Mouse (Mus musculus) heart, embryonic 14.5 days (tissue): ENCODE data around the gene Abhd17a. TPM values are rescaled to one million over a fixed set of nuclear protein-coding genes. Genes with fewer than 3 reads are reported as not detected.

Source experiments
- ATAC-seq: fragments of 200-750 bp; cut with Nextera tagmentation; 2 replicates; pipeline ENCODE4 v1.8.0; 2017; ENCODE audit warnings: low read depth, moderate TSS enrichment; ENCODE audit not compliant: insufficient number of reproducible peaks, insufficient read depth, low FRiP score
- H3K27ac ChIP-seq, 2 experiments: fragments of 200-500 bp in 1 of 2; fragments of 300-500 bp in 1 of 2; sonication (generic) in 1 of 2; replicated peaks in 1 of 2; 2 replicates each; pipeline ENCODE4 v1.5.1; 2012 to 2014; ENCODE audit warnings: low read depth in 2 of 2, low read length in 2 of 2, control low read depth in 1 of 2, mild to moderate bottlenecking in 1 of 2, mixed read lengths in 1 of 2; ENCODE audit not compliant: control insufficient read depth in 1 of 2, insufficient read depth in 1 of 2
- H3K27me3 ChIP-seq: fragments of 300-500 bp; sonication (generic); 2 replicates; pipeline ENCODE4 v1.6.1; 2014; ENCODE audit warnings: mild to moderate bottlenecking, low read length, control low read depth; ENCODE audit not compliant: control insufficient read depth, insufficient read depth
- H3K36me3 ChIP-seq: fragments of 300-500 bp; sonication (generic); 2 replicates; pipeline ENCODE4 v1.6.1; 2014; ENCODE audit warnings: mild to moderate bottlenecking, control low read depth, low read length, mixed read lengths; ENCODE audit not compliant: control insufficient read depth, insufficient read depth
- H3K4me1 ChIP-seq, 2 experiments: fragments of 200-500 bp in 1 of 2; fragments of 300-500 bp in 1 of 2; sonication (generic) in 1 of 2; 2 replicates each; pipeline ENCODE4 v1.6.1; 2012 to 2014; ENCODE audit warnings: low read length in 2 of 2, control low read depth in 1 of 2, mixed read lengths in 1 of 2; ENCODE audit not compliant: control insufficient read depth in 2 of 2, insufficient read depth in 2 of 2
- H3K4me2 ChIP-seq: fragments of 300-500 bp; sonication (generic); 2 replicates; pipeline ENCODE4 v1.6.1; 2014; ENCODE audit warnings: mild to moderate bottlenecking, low read length
- H3K4me3 ChIP-seq, 2 experiments: fragments of 200-500 bp in 1 of 2; fragments of 300-500 bp in 1 of 2; sonication (generic) in 1 of 2; 2 replicates each; pipeline ENCODE4 v1.5.1; 2012 to 2014; ENCODE audit warnings: low read length in 2 of 2, mild to moderate bottlenecking in 2 of 2, control low read depth in 1 of 2, low read depth in 1 of 2, moderate library complexity in 1 of 2; ENCODE audit not compliant: control insufficient read depth in 1 of 2, insufficient read depth in 1 of 2
- H3K9ac ChIP-seq: fragments of 300-500 bp; sonication (generic); 2 replicates; pipeline ENCODE4 v1.6.1; 2014; ENCODE audit warnings: mild to moderate bottlenecking, low read length
- H3K9me3 ChIP-seq: fragments of 300-500 bp; sonication (generic); 2 replicates; pipeline ENCODE4 v1.6.1; 2016; ENCODE audit warnings: low read length, control low read depth; ENCODE audit not compliant: control insufficient read depth
- WGBS: fragments of 180-500 bp; shearing (Covaris S2); extraction: QIAGEN DNeasy Blood & Tissue Kit; methylation state at CpG from one replicate; pipeline ENCODE4 v1.1.7; 2014; 5-methylcytosine and 5-hydroxymethylcytosine counted together
- polyA plus RNA-seq: library from polyadenylated mRNA; unstranded; fragments of >200 nt; fragmentation: Nextera tagmentation; extraction: Ambion mirVana; gene quantifications from 2 replicates; pipeline ENCODE4 v1.2.1, GENCODE M21; 2014

Gene Abhd17a
- polyA plus RNA-seq, 1 experiment from 2014 or later, result 141 TPM

- H3K36me3 ChIP-seq, result no peaks in the 10 kb centered on the region
- peak within 1 kb of the TSS; percentile 98 for H3K4me2 ChIP-seq
- under 1% methylated on average over 74 of the region's 85 CpGs for WGBS
- peak; percentile 10 for ATAC-seq
- H3K4me3 ChIP-seq, result peak within 1 kb of the TSS; percentile 86 to 92
- no peaks in the 10 kb centered on the region for H3K9me3 ChIP-seq
- no peaks in the 10 kb centered on the region for H3K27me3 ChIP-seq
- H3K4me1 ChIP-seq, result peaks cover 27 to 47% of the 10 kb centered on the region in 2 experiments
- H3K27ac ChIP-seq, result peak within 1 kb of the TSS; percentile 90 to 99
- peak within 1 kb of the TSS; percentile 96 for H3K9ac ChIP-seq
These were observed 32.7 kb upstream of the Abhd17a start, which contains the start of gene Csnk1g2 for GRCm38 (mm10) chr10:80622661-80623456. Gene Csnk1g2 (plus strand): TSS chr10:80622838.

GRCm38 (mm10) chr10:80621940-80622660, 32.0 kb upstream of the Abhd17a start:
- Histone ChIP-seq H3K4me2 (peak overlapping the region; percentile 71), H3K9ac (peak overlapping the region; percentile 96), H3K36me3 (no peaks in the 10 kb centered on the region), H3K4me1 (peaks cover 20 to 40% of the 10 kb centered on the region in 2 experiments), H3K27ac (peak overlapping the region; percentile 90 to 99), H3K9me3 (no peaks in the 10 kb centered on the region), H3K4me3 (peak overlapping the region; percentile 86 to 92), H3K27me3 (no peaks in the 10 kb centered on the region)
- ATAC-seq, result peak; percentile 95
- under 1% methylated on average over 64 of the region's 64 CpGs for WGBS

GRCm38 (mm10) chr10:80621690-80621939, 31.5 kb upstream of the Abhd17a start:
- Histone ChIP-seq H3K4me1 (peaks cover 20 to 39% of the 10 kb centered on the region in 2 experiments), H3K36me3 (no peaks in the 10 kb centered on the region), H3K9ac (peak overlapping the region; percentile 63), H3K9me3 (no peaks in the 10 kb centered on the region), H3K4me3 (peak overlapping the region; percentile 83 to 92), H3K27ac (peak overlapping the region; percentile 89 to 99), H3K4me2 (peak overlapping the region; percentile 71), H3K27me3 (no peaks in the 10 kb centered on the region)
- no peak for ATAC-seq
- WGBS, result 2% methylated on average over 9 of the region's 9 CpGs

GRCm38 (mm10) chr10:80620796-80621689, 30.9 kb upstream of the Abhd17a start:
- WGBS, result 58% methylated on average over 16 of the region's 16 CpGs

GRCm38 (mm10) chr10:80620365-80620764, 30.2 kb upstream of the Abhd17a start:
- Histone ChIP-seq H3K9me3 (no peaks in the 10 kb centered on the region), H3K27me3 (no peaks in the 10 kb centered on the region), H3K4me2 (no peak overlapping the region), H3K4me3 (no peak overlapping the region), H3K9ac (no peak overlapping the region), H3K36me3 (peaks cover 10% of the 10 kb centered on the region), H3K27ac (no peak overlapping the region), H3K4me1 (peaks cover 16 to 29% of the 10 kb centered on the region in 2 experiments)
- WGBS, result 80% methylated on average over 9 of the region's 9 CpGs
- ATAC-seq, result no peak

More at GRCm38 (mm10) chr10:80620796-80621689, 30.9 kb upstream of the Abhd17a start:
- H3K27ac ChIP-seq, result peak overlapping the region; percentile 89 to 99
- ATAC-seq, result no peak
- H3K4me2 ChIP-seq, result peak overlapping the region; percentile 71
- no peaks in the 10 kb centered on the region for H3K9me3 ChIP-seq
- no peaks in the 10 kb centered on the region for H3K27me3 ChIP-seq
- peak overlapping the region; percentile 63 for H3K9ac ChIP-seq
- H3K36me3 ChIP-seq, result peaks cover 3% of the 10 kb centered on the region
- H3K4me3 ChIP-seq, result peak overlapping the region; percentile 83 to 92
- H3K4me1 ChIP-seq, result peaks cover 18 to 33% of the 10 kb centered on the region in 2 experiments

GRCm38 (mm10) chr10:80619465-80620244, 29.5 kb upstream of the Abhd17a start:
- 33% methylated on average over 8 of the region's 8 CpGs for whole genome bisulfite sequencing

More at GRCm38 (mm10) chr10:80619465-80620244, 29.5 kb upstream of the Abhd17a start:
- peaks cover 16 to 22% of the 10 kb centered on the region in 2 experiments for H3K4me1 ChIP-seq
- no peak for ATAC-seq
- 0 out of 4 replicates have a peak overlapping the region, but pooled peaks of 1 of the 2 experiments have one; percentile 24 for H3K27ac ChIP-seq
- no peak overlapping the region for H3K9ac ChIP-seq
- no peak overlapping the region for H3K4me2 ChIP-seq
- H3K9me3 ChIP-seq, result no peaks in the 10 kb centered on the region
- H3K36me3 ChIP-seq, result peaks cover 17% of the 10 kb centered on the region
- no peaks in the 10 kb centered on the region for H3K27me3 ChIP-seq
- H3K4me3 ChIP-seq, result no peak overlapping the region
